ENCODE assay signal across 10 mouse cellular contexts in genomic region chr6:93395296-93395695, GRCm38 (mm10).
DNase-seq lines count a peak whose midpoint lies in the region; ATAC-seq lines count a peak whose summit lies in the region.
"Had no signal": no experiment of that assay in that cellular context is flagged by ENCODE, and none has a peak within 500 bp of the region (broad histone marks: within the 10 kb centered on the region; RNA-seq: fewer than 3 reads in every experiment).

No protein-coding gene starts in this region.

- no peaks in the 10 kb centered on the region for H3K36me3 ChIP-seq in kidney, embryonic 16.5 days (ENCODE audit: insufficient read depth, low read length)
- no peaks in the 10 kb centered on the region for H3K36me3 ChIP-seq in liver, embryonic 11.5 days (ENCODE audit: control insufficient read depth, insufficient read depth, low read length)
- H3K36me3 ChIP-seq: heart, embryonic 13.5 days; liver, embryonic 15.5 days had no signal

- no peak overlapping the region for H3K9ac ChIP-seq in kidney, embryonic 16.5 days (replicated peaks; ENCODE audit: low read length)
- no peak overlapping the region for H3K9ac ChIP-seq in liver, embryonic 11.5 days (ENCODE audit: low read depth, low read length)
- H3K9ac ChIP-seq: heart, embryonic 13.5 days; liver, embryonic 15.5 days had no signal

- peak; percentile 10 for DNase-seq in kidney, adult 11 months
- peak; percentile 18 for DNase-seq in brain, embryonic 18.5 days (ENCODE audit: low read depth, low spot score)
- DNase-seq in frontal cortex, postnatal 14 days (ENCODE audit: low spot score in 2 of 2), result peak; percentile 13 to 29
- DNase-seq in left cerebral cortex, adult 8-10 months (ENCODE audit: low spot score in 2 of 2), result peak; percentile 14 to 46
- DNase-seq in cerebellum, postnatal 36 days, result no peak
- DNase-seq in liver, embryonic 11.5 days (ENCODE audit: low spot score), result no peak

- H3K9me3 ChIP-seq in kidney, embryonic 16.5 days (ENCODE audit: low read length), result no peaks in the 10 kb centered on the region
- H3K9me3 ChIP-seq in liver, embryonic 11.5 days (ENCODE audit: control insufficient read depth, low read length), result no peaks in the 10 kb centered on the region
- H3K9me3 ChIP-seq: heart, embryonic 13.5 days; liver, embryonic 15.5 days had no signal

- 39% methylated on average over 6 of the region's 6 CpGs for WGBS in kidney, embryonic 16.5 days
- 73% methylated on average over 6 of the region's 6 CpGs for WGBS in liver, embryonic 11.5 days

- H3K27me3 ChIP-seq in kidney, embryonic 16.5 days (ENCODE audit: insufficient read depth, low read length), result no peaks in the 10 kb centered on the region
- H3K27me3 ChIP-seq in liver, embryonic 11.5 days (replicated peaks; ENCODE audit: control insufficient read depth, insufficient read depth, low read length), result no peaks in the 10 kb centered on the region
- H3K27me3 ChIP-seq: heart, embryonic 13.5 days; liver, embryonic 15.5 days had no signal

- peaks cover 12% of the 10 kb centered on the region for H3K4me1 ChIP-seq in kidney, embryonic 16.5 days (ENCODE audit: insufficient read depth, low read length)
- H3K4me1 ChIP-seq in liver, embryonic 11.5 days (replicated peaks; ENCODE audit: control insufficient read depth, insufficient read depth, low read length), result no peaks in the 10 kb centered on the region
- H3K4me1 ChIP-seq: liver, embryonic 15.5 days had no signal

- no peak overlapping the region for H3K4me3 ChIP-seq in kidney, embryonic 16.5 days (ENCODE audit: low read length)
- no peak overlapping the region for H3K4me3 ChIP-seq in liver, embryonic 11.5 days (ENCODE audit: low read depth, low read length)
- H3K4me3 ChIP-seq: heart, embryonic 13.5 days; liver, embryonic 15.5 days had no signal

- no peak overlapping the region for H3K27ac ChIP-seq in kidney, embryonic 16.5 days (ENCODE audit: low read length)
- no peak overlapping the region for H3K27ac ChIP-seq in liver, embryonic 11.5 days (ENCODE audit: low read depth, low read length)
- H3K27ac ChIP-seq: heart, embryonic 13.5 days; liver, embryonic 15.5 days had no signal

- ATAC-seq in kidney, embryonic 16.5 days (ENCODE audit: low FRiP score, low TSS enrichment), result no peak
- no peak for ATAC-seq in megakaryocyte progenitor cell, adult 5-6 weeks (replicated peaks; ENCODE audit: poor library complexity)
- ATAC-seq in liver, embryonic 11.5 days (replicated peaks; ENCODE audit: low FRiP score), result no peak

- no peak overlapping the region for H3K4me2 ChIP-seq in kidney, embryonic 16.5 days (replicated peaks; ENCODE audit: low read depth, low read length)
- H3K4me2 ChIP-seq in liver, embryonic 11.5 days, result no peak overlapping the region
- H3K4me2 ChIP-seq: heart, embryonic 13.5 days; liver, embryonic 15.5 days had no signal

Comparison
In these comparisons a context has a peak if more than half of its experiments do, and no peak if none do; other contexts are left out.
1. DNase-seq: peak in kidney, adult 11 months (single experiment), brain, embryonic 18.5 days (single experiment), frontal cortex, postnatal 14 days (2 of 2) and left cerebral cortex, adult 8-10 months (2 of 2); none in cerebellum, postnatal 36 days (0 of 2) and liver, embryonic 11.5 days (single experiment).